Mouse (Mus musculus): ENCODE measurements around the gene Paics. TPM values are rescaled to one million over a fixed set of nuclear protein-coding genes. Genes with fewer than 3 reads are reported as not detected.

The Paics gene
- polyA plus RNA-seq, 1 experiment from 2014 or later = 169 TPM

DNA sequence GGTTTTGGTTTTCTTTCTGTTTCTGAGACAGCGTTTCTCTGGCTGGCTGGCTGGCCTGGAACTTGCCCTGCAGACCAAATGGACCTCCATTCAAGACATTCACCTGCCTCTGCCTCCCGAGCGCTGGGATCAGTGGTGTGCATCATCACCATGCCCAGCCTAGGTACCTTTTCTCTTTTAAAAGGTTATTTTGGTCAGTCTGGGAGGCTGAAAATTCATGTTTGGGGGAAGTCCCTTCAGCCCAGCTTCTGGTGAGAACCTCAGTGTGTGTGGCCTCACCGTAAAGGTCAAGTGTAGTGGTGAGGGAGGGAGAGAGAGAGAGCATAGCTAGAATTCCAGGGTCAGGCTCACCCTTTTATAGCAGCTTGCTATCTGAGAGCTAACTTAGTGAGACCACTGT is 3.3 kb upstream of the Paics start:
- no peak overlapping the region for H3K9ac ChIP-seq (ENCODE audit: low read depth, low read length)
- ATAC-seq = no peak
- WGBS = 74% methylated on average over 4 of the region's 4 CpGs
- H3K4me3 ChIP-seq (ENCODE audit: low read length) = no peak overlapping the region
- H3K36me3 ChIP-seq (ENCODE audit: control insufficient read depth, insufficient read depth, low read length) = no peaks in the 10 kb centered on the region
- H3K9me3 ChIP-seq (ENCODE audit: control insufficient read depth, low read length) = no peaks in the 10 kb centered on the region
- H3K27ac ChIP-seq (ENCODE audit: low read length) = no peak overlapping the region
- H3K4me2 ChIP-seq (ENCODE audit: low read depth, low read length) = no peak overlapping the region
- no peaks in the 10 kb centered on the region for H3K27me3 ChIP-seq (replicated peaks; ENCODE audit: control insufficient read depth, insufficient read depth, low read length)
- peaks cover 22% of the 10 kb centered on the region for H3K4me1 ChIP-seq (ENCODE audit: control insufficient read depth, insufficient read depth, low read length)

DNA sequence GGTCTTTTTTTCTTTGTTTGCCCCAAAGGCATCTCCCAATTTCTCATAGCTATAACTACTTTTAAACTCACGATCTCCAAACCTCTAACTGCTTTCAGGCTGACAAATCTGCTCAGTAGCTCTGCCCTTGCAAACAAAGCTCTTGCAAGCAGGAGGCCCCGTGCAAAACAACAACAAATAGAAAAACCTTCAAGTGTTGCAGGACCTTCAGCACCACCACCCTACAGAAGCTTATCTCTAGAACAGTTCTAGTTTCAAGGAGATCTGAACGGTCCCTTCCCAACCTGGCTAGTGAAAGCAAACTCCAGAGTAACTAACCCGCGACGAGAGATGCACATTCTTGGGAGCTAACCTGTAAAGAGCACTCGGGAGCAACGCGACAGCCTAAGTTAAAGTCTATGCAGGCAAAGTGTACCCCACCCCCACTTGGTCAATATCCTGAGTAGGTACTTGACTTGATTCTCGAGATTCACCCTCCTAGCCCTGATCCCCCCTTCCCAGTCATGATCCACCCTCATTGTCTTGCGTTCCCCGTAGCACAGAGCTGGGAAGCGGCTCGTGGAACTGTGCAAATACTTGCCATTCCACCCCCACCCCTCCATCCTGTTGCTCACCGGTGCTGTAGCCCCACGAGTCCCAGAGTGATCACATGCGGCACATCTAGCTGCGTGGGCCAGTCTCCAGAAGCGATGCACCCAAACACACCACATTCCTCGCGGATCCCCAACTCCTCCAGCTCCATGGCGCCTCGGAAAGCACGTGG is 583 bp upstream of the Paics start:
- Histone ChIP-seq H3K36me3 (ENCODE audit: control insufficient read depth, insufficient read depth, low read length) (no peaks in the 10 kb centered on the region), H3K4me2 (ENCODE audit: low read depth, low read length) (peak overlapping the region; percentile 88), H3K4me1 (ENCODE audit: control insufficient read depth, insufficient read depth, low read length) (peaks cover 38% of the 10 kb centered on the region), H3K9me3 (ENCODE audit: control insufficient read depth, low read length) (no peaks in the 10 kb centered on the region), H3K9ac (ENCODE audit: low read depth, low read length) (peak overlapping the region; percentile 82), H3K27ac (ENCODE audit: low read length) (peak overlapping the region; percentile 69; the same call in 1 of the 2 replicates), H3K4me3 (ENCODE audit: low read length) (peak overlapping the region; percentile 85), H3K27me3 (replicated peaks; ENCODE audit: control insufficient read depth, insufficient read depth, low read length) (no peaks in the 10 kb centered on the region)
- under 1% methylated on average over 24 of the region's 24 CpGs for WGBS
- no peak; the same call in 1 of the 2 replicates for ATAC-seq

DNA sequence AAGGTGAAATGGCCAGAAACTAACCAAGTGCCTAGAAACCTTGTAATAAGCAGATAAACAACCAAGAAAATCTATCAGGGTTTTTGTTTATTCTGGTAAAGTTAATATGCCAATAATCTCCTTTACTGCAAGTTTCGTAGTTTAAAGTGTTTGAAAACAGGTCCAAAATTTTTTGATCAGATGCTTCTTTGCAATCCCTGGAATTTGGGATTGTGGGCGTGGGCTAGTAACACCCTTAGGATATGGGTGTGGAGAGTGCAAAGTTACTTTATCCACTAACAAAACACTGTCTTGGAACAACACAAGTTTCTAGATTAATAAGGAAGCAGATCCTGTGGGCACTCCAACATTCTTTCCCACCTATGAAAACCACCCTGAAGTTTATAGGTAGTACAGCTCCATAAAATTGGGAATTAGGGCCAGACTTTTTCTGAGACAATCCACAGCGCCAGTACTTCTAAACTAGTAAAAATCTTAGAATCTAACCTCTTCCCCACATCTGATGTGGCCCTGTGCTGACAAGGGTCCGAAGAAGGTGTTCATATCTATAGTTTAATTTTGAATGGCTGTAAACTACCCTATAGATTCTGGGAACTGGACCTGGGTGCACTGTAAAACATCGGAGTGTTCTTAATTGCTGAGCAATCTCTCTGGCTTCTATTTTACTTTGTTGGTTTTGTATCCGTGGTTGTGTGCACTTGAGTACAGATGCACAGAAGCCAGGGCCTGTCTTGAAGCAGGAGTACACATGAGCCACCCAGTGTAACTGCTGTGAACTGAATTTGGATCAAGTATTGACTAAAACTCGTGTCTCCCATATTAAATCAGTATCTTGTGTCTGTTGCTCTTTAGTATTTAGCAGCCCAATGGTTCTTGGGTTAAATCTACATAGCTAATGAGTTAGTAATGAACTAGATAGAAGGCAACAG is 1.3 kb downstream of the Paics start:
- 0 out of 2 replicates have a peak, but pooled peaks cover 5% of the 10 kb centered on the region for H3K36me3 ChIP-seq (ENCODE audit: control insufficient read depth, insufficient read depth, low read length)
- peak overlapping the region; percentile 88 for H3K4me2 ChIP-seq (ENCODE audit: low read depth, low read length)
- H3K9ac ChIP-seq (ENCODE audit: low read depth, low read length) = peak overlapping the region; percentile 82
- H3K27ac ChIP-seq (ENCODE audit: low read length) = peak overlapping the region; percentile 87
- peak overlapping the region; percentile 85 for H3K4me3 ChIP-seq (ENCODE audit: low read length)
- H3K9me3 ChIP-seq (ENCODE audit: control insufficient read depth, low read length) = no peaks in the 10 kb centered on the region
- no peak for ATAC-seq
- no peaks in the 10 kb centered on the region for H3K27me3 ChIP-seq (replicated peaks; ENCODE audit: control insufficient read depth, insufficient read depth, low read length)
- H3K4me1 ChIP-seq (ENCODE audit: control insufficient read depth, insufficient read depth, low read length) = peaks cover 33% of the 10 kb centered on the region
- WGBS = 11% methylated on average over 7 of the region's 7 CpGs

DNA sequence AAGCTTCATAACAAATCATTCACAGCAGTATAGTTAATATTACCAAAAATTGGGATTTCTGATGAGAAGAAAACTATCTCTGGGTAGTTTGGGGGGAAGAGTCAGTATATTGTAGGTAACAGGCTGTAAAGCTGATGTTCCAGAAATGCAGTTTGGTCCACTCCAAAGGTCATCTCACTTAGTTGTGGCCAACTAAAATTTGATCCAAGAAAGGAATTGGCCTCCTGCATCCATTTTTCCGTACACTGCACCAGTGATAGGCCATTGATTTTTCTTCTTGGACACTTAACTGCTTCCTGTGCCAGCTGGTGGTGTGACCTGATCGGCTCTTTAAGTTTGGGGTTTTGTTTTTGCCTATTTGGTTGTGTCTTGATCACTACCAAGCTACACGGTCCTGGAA is 2.7 kb downstream of the Paics start:
- Histone ChIP-seq H3K4me3 (ENCODE audit: low read length) (no peak overlapping the region), H3K36me3 (ENCODE audit: control insufficient read depth, insufficient read depth, low read length) (0 out of 2 replicates have a peak, but pooled peaks cover 5% of the 10 kb centered on the region), H3K4me2 (ENCODE audit: low read depth, low read length) (no peak overlapping the region), H3K27ac (ENCODE audit: low read length) (peak overlapping the region; percentile 40), H3K9me3 (ENCODE audit: control insufficient read depth, low read length) (no peaks in the 10 kb centered on the region), H3K27me3 (replicated peaks; ENCODE audit: control insufficient read depth, insufficient read depth, low read length) (no peaks in the 10 kb centered on the region), H3K9ac (ENCODE audit: low read depth, low read length) (no peak overlapping the region), H3K4me1 (ENCODE audit: control insufficient read depth, insufficient read depth, low read length) (peaks cover 27% of the 10 kb centered on the region)
- ATAC-seq = no peak
- WGBS = 57% methylated on average over 3 of the region's 3 CpGs

DNA sequence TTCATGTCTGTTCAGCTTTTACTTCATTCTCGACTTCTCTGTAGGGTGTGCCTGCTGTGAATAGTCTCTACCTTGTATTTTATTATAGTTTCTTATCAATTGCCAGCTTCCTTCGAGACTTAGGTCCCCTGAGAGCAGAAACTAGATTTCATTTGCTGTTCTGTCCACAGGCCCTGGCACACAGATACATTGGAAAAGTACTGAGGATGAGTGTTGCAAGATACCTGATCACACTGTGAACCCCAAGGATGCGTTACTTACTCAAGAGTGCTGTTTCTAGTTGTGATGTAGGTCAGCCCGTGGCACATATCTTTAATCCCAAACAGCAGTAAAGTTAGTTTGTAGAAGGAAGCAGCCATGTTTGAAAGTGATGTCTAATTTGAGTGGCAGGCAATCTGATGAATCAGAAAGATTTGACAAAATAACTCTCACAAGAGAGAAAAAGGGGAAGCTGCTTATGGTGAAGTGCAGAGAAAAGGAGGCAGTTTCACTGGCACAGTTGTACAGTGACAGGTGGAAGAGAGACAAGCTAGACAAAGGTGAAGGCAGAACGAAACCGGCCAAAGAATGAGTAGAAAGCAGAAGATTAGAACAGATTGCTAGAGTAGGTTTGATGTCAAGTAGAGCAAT is 3.3 kb downstream of the Paics start:
- Histone ChIP-seq H3K4me1 (ENCODE audit: control insufficient read depth, insufficient read depth, low read length) (peaks cover 27% of the 10 kb centered on the region), H3K36me3 (ENCODE audit: control insufficient read depth, insufficient read depth, low read length) (0 out of 2 replicates have a peak, but pooled peaks cover 5% of the 10 kb centered on the region), H3K9ac (ENCODE audit: low read depth, low read length) (no peak overlapping the region), H3K4me3 (ENCODE audit: low read length) (no peak overlapping the region), H3K4me2 (ENCODE audit: low read depth, low read length) (no peak overlapping the region), H3K27ac (ENCODE audit: low read length) (peak overlapping the region; percentile 40), H3K27me3 (replicated peaks; ENCODE audit: control insufficient read depth, insufficient read depth, low read length) (no peaks in the 10 kb centered on the region), H3K9me3 (ENCODE audit: control insufficient read depth, low read length) (no peaks in the 10 kb centered on the region)
- WGBS = 68% methylated on average over 6 of the region's 6 CpGs
- ATAC-seq = no peak

DNA sequence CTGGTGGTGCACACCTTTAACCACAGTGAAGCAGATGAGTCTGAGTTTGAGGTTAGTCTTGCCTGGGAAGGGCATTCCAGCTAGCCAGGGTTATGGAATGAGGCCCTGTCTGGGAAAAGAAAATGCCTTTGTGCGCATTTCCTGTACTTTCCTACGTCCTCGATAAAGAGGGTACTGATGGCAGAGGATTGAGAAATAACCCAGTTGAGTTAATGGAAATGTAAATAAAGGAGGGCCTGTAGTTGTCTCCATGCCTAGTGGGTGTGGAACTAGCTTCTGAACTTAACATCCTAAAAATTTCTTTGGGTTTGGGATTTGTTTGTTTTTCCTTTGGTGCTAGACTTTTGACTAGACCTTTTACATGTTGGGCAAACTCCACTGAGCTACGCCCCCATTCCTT is 4.4 kb downstream of the Paics start:
- H3K9me3 ChIP-seq (ENCODE audit: control insufficient read depth, low read length) = no peaks in the 10 kb centered on the region
- no peak overlapping the region for H3K4me2 ChIP-seq (ENCODE audit: low read depth, low read length)
- 59% methylated on average over 4 of the region's 4 CpGs for WGBS
- H3K4me3 ChIP-seq (ENCODE audit: low read length) = no peak overlapping the region
- H3K27me3 ChIP-seq (replicated peaks; ENCODE audit: control insufficient read depth, insufficient read depth, low read length) = no peaks in the 10 kb centered on the region
- H3K36me3 ChIP-seq (ENCODE audit: control insufficient read depth, insufficient read depth, low read length) = 0 out of 2 replicates have a peak, but pooled peaks cover 5% of the 10 kb centered on the region
- ATAC-seq = no peak
- H3K4me1 ChIP-seq (ENCODE audit: control insufficient read depth, insufficient read depth, low read length) = peaks cover 21% of the 10 kb centered on the region
- peak overlapping the region; percentile 38 for H3K27ac ChIP-seq (ENCODE audit: low read length)
- no peak overlapping the region for H3K9ac ChIP-seq (ENCODE audit: low read depth, low read length)

DNA sequence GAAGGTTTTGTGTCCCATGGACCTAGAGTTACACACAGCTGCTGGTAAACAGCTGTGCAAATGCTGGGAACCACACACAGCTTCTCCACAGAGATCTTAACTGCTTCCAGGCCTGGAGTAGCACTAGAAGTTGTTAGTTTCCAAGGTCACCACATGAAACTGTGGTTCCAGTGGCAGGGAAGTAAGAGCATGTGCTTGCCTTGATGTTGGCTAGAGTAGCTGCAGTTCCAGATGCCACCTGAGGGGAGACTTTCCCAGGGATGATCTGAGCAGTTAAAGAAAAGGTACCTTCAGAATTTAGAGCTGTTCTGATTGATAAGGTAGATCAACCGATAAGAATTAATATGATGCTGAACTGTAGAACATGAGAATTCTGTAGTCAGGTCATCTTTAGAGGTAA is 6.8 kb downstream of the Paics start:
- H3K27me3 ChIP-seq (replicated peaks; ENCODE audit: control insufficient read depth, insufficient read depth, low read length) = no peaks in the 10 kb centered on the region
- H3K27ac ChIP-seq (ENCODE audit: low read length) = no peak overlapping the region
- WGBS = 98% methylated on average over 1 of the region's 1 CpGs
- peaks cover 16% of the 10 kb centered on the region for H3K4me1 ChIP-seq (ENCODE audit: control insufficient read depth, insufficient read depth, low read length)
- H3K9ac ChIP-seq (ENCODE audit: low read depth, low read length) = no peak overlapping the region
- no peak overlapping the region for H3K4me3 ChIP-seq (ENCODE audit: low read length)
- no peak for ATAC-seq
- no peak overlapping the region for H3K4me2 ChIP-seq (ENCODE audit: low read depth, low read length)
- H3K9me3 ChIP-seq (ENCODE audit: control insufficient read depth, low read length) = no peaks in the 10 kb centered on the region
- H3K36me3 ChIP-seq (ENCODE audit: control insufficient read depth, insufficient read depth, low read length) = peaks cover 7% of the 10 kb centered on the region; the same call in 1 of the 2 replicates

DNA sequence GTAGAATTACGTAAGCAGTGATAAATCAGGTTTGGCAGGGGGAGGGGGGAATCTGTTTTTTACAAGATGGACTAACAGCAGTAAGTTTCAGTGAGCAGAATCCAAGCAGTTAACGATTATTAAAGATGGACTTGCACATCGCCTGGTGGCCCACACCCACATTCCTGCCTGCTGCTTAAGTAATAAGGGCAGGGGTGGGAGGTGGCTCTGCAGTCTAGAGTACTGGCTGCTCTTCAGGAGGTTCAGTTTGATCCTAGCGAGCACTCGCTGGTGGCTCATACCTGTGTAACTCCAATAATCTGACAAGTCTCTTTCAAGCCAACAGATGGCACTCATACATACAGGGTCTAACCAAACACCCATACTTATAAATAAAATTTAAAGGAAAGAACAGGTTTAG is 8.5 kb downstream of the Paics start:
- no peak overlapping the region for H3K4me3 ChIP-seq (ENCODE audit: low read length)
- no peak overlapping the region for H3K9ac ChIP-seq (ENCODE audit: low read depth, low read length)
- H3K27me3 ChIP-seq (replicated peaks; ENCODE audit: control insufficient read depth, insufficient read depth, low read length) = no peaks in the 10 kb centered on the region
- H3K4me2 ChIP-seq (ENCODE audit: low read depth, low read length) = no peak overlapping the region
- ATAC-seq = peak; percentile 66; the same call in 1 of the 2 replicates
- H3K36me3 ChIP-seq (ENCODE audit: control insufficient read depth, insufficient read depth, low read length) = peaks cover 9% of the 10 kb centered on the region; the same call in 1 of the 2 replicates
- H3K9me3 ChIP-seq (ENCODE audit: control insufficient read depth, low read length) = no peaks in the 10 kb centered on the region
- H3K27ac ChIP-seq (ENCODE audit: low read length) = no peak overlapping the region
- H3K4me1 ChIP-seq (ENCODE audit: control insufficient read depth, insufficient read depth, low read length) = peaks cover 10% of the 10 kb centered on the region
- WGBS = 77% methylated on average over 5 of the region's 5 CpGs

DNA sequence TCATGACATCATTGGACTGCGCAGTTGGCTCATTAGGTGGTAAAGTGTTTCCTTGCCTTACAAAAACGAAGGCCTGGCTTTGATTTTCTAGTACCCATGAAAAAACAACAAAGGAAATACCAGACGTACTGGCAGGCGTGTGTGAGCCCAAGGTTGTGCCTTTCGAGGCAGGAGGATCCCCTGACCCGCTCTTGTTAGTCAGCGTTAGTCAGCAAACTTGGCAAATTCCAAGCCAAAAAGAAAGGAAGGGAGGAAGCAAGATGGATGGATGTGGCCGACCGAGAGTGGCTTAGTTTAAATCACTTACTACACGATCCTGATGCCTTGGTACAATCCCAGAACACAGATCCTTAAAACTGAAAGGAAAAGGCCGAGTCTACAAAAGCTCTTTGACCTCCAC is 11.4 kb downstream of the Paics start:
- 86% methylated on average over 11 of the region's 11 CpGs for WGBS
- H3K27me3 ChIP-seq (replicated peaks; ENCODE audit: control insufficient read depth, insufficient read depth, low read length) = no peaks in the 10 kb centered on the region
- no peak overlapping the region for H3K4me2 ChIP-seq (ENCODE audit: low read depth, low read length)
- H3K9me3 ChIP-seq (ENCODE audit: control insufficient read depth, low read length) = no peaks in the 10 kb centered on the region
- H3K27ac ChIP-seq (ENCODE audit: low read length) = no peak overlapping the region
- peaks cover 9% of the 10 kb centered on the region for H3K36me3 ChIP-seq (ENCODE audit: control insufficient read depth, insufficient read depth, low read length)
- H3K4me1 ChIP-seq (ENCODE audit: control insufficient read depth, insufficient read depth, low read length) = no peaks in the 10 kb centered on the region
- H3K9ac ChIP-seq (ENCODE audit: low read depth, low read length) = no peak overlapping the region
- no peak overlapping the region for H3K4me3 ChIP-seq (ENCODE audit: low read length)
- no peak for ATAC-seq

Measured in intestine, embryonic 16.5 days (tissue).